Mouse (Mus musculus): ENCODE measurements at regions not wholly inside any gene's neighbourhood (a gene's known extent, or its start where the extent isn't known, plus 50 kb on each side); places are given as distances from the start of the nearest gene placed in this dataset.

DNA sequence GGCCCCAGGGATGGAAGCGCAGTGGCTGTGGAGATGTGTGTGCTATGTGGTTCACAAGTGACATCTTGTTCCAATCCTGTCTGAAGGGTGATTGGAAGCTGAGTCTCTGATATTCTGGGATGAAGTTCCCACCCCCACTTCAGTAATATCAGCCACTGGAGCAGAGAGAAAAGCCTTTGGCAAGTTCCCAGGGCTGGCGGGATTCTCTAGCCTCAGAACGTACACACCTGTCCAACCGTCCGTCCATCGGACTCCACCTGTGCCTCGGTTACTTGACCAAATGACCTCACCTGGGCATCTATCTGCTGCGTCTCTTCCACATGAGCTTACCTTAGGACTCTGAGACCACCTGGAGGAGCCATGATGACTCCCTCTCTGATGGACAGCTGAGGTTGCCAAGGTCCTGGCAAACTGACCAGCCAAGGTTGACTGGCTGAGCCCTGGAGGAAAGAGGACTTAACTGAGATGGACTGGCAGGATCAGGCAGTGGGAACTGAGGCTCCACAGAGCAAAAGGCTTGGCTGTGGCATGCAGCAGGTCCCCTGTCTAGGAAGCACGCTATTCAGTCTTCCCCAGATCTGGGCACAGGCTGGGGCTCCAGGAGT lies 152.5 kb upstream of the A530016L24Rik start:
- no peak for DNase-seq (ENCODE audit: low read depth)

DNA sequence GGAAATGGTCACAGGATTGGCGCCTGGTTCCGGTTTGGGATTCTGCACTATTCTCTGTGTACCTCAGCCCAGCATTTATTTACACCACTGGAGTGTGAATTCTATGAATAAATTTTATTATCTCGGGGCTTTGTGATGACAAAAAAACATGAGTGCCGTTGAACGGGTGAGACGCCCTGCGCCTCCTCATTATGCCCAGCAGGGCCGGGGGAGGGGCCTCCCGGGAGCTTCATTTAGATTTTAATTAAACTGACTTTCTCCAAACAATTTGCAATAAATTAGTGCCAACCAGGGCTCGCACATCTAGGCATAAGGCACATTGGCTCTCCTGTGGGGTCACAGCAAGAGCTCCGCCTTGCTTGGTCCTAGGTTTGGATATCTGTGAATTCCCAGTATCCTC lies 151.8 kb upstream of the A530016L24Rik start:
- DNase-seq (ENCODE audit: low read depth): no peak

DNA sequence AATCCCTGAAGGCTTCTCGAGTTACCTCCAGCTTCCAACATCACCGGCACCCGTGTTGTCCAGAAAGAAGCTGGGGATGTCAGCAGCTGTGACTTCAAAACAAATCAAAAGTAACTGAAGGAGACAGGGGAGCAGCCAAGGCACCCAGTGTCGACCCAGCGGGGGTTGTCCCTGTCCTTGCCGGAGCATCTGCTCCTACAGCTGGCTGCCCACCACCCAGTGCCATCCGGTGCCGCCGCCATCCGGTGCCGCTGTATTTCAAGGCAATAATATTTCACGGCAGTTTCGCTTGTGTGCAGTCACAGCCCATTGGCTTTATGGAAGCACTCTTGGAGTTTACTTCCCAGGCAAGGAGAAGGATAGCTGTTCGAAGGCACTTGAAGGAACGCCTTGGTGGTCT lies 150.3 kb upstream of the A530016L24Rik start:
- DNase-seq (ENCODE audit: low read depth): no peak

DNA sequence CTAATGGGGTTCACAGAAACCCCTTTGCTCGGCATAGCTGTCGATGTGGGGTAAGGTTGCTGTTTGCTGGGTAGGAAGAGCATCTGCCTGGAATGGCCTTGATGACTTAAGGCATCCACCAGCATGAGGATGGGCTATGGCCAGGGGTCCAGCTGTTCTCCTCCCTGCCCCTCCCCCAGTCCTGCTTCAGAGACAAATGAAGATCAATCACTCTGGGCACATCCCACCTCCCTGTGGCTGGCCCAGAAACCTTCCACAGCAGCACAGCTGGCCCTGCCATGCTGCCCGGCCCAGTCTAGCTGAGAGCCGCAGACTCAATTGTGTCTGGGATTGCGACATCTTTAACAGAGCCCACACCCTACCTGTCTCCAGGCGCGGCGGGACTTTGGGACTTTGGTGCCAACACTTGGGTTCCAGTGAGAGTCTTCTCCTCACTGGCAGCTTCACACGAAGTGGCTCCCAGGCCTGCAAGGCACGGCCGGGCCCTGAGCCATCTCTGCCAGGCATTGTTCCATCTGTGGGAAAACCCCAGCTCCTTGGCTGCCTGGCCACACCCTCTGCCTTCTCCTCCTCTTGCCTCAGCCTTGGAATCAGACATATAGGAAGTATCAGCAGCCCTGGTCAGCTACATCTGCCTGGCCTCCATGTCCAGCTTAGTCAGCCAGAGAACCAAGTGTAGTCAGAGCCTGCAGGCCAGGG lies 149.6 kb upstream of the A530016L24Rik start:
- DNase-seq (ENCODE audit: low read depth): no peak

DNA sequence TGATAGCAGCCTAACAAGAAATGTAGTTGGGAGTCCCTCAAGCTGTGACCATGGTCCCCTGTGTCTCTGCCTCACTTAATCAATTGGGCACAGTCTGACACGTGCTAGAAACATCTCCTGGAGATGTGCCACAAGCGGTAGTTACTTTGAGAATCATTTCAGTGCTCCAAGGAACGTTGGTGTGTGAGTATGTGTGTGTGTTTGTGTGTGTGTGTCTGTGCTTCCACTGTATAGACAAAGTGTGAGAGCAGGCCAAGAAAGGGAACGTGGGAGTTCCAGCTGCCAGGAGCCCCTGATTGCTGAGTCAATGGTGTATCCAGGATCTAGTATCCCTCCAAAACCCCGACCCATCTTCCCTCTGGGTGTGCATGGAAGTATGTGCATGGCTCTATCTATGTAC lies 149.0 kb upstream of the A530016L24Rik start:
- DNase-seq (ENCODE audit: low read depth): no peak

DNA sequence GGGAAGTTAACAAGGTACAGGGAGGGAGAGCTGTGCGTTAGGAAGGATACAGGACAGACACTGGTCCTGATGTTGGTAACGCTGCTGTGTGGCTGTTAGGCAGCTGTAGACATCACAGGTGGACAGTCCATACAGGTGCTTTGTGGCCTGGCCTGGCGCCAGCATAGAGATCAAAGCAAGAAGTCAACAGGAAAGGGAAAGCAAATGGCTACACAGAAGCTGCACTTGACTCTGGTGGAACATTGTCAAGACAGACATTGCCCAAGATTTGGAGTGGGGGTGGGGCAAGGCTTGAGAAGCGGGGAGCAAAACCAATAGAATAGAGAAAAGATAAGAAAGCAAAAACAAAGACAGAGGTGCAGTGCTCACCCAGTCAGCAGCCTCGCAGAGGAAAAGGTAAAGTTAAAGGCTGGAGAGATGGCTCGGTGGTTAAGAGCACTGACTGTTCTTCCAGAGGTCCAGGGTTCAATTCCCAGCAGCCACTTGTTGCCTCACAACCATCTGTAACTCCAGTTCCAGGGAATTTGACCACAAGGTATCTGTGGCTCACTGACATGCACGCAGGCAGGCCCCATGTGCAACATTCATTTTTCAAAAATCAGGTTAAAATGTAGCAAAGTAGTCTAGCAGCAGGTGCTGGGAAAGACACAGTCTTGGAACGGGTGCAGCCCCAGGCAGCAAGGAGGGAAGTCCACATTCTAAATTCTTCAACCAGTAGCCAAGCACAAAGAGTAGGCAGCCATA lies 147.3 kb upstream of the A530016L24Rik start:
- DNase-seq (ENCODE audit: low read depth): no peak

DNA sequence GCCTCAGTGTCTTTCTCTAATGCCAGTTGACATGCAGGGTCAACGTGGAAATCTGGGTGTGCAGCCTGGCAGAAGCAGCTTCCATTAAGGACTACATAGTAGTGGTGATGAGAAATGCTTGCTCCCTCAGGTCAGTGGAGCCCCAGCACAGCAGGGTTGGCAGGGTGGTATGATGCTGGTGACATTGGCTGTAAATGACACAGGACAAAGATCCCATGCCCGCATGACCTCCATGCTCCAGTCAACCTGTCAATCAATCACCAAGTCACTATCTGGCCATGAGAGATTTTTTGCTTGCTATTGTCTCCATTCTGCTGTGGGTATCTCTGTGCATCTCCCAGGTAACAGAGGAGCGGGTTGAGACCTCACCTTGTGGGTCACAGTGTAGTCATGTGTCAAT lies 146.2 kb upstream of the A530016L24Rik start:
- DNase-seq (ENCODE audit: low read depth): no peak

DNA sequence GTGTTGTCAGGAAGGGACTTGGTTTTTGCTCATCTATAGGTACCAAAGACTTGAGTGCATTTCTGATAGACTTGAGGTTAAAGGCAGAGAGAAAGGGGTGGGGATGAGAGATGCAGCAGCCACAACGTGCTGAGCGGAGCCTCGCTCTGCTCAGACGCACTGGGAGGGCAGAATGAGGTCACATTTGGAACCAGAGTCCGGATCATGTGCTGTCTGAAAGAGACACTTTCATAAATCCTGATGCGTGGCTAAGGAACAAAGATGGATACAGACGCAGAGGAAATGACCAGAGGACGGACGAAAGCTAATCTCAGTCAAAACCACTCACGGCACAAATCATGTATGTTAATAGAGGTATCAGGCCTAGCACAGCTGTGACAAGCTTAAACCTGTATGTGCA lies 145.0 kb upstream of the A530016L24Rik start:
- DNase-seq (ENCODE audit: low read depth): no peak

DNA sequence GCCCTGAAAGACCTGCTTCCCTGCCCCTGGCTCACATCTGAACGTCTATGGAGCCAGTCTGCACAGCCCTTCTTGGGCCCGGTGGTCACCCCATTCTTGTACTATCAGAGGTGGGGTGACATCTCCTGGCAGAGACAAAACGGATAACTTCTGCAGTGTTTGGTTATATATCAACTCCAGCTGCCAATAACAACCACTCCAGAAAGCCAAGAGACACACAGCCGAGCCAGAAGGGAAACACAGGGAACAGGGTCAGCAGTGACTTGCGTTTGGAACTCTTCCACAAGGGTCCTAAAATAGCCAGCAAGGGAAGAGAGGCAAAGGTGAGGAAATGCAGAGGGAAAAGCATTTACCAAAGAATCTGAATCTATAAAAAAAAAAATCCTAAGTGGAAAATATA lies 143.5 kb upstream of the A530016L24Rik start:
- DNase-seq (ENCODE audit: low read depth): no peak

DNA sequence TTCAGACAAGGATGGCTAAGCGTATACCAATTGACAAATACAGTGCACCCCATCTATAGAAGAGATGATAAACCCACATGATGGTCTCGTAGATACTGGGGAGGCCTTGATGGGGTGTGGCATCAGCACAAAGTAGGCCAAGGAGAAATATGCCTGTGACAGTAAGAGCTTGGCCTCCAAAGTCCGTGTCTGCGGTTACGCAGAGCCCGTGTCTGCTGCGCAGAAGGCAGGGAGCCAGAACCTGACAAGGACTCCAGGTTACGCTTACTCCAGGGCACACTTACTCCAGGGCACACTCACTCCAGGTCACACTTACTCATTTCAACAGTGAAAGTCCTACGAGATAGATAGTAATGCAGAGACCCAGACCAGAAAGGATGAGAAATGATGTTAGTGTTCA lies 141.1 kb upstream of the A530016L24Rik start:
- no peak for DNase-seq (ENCODE audit: low read depth)

DNA sequence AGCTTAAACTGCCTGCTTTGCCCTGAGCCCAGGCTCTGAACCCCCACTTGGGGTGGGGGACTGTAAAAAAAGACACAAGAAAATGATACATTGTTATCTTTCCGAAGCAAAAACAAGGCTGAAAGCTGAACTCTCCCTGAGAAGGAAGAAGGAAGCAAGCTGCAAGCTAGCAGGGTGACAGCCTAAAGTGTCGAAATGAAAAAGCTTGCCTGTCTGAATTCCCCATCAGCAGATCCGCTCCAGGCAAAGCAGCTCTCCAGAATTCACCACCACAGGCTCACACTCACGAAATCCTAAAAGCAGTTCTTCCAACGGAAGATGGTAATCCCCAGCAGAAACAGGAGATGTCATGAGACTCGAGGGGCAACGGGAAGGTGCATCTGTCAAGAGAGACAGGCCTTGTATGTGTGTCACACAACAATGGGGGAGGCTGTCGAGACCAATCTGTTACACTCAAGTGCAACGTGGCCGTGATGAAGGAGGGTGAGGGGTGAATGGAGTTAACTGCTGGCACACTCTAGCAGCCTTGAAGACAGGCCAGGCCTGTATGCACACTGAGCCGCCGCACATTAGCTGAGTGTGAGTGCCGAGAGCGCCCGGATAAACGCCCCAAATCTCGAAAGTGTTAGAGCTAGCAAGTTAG lies 139.5 kb upstream of the A530016L24Rik start:
- no peak for DNase-seq (ENCODE audit: low read depth)

DNA sequence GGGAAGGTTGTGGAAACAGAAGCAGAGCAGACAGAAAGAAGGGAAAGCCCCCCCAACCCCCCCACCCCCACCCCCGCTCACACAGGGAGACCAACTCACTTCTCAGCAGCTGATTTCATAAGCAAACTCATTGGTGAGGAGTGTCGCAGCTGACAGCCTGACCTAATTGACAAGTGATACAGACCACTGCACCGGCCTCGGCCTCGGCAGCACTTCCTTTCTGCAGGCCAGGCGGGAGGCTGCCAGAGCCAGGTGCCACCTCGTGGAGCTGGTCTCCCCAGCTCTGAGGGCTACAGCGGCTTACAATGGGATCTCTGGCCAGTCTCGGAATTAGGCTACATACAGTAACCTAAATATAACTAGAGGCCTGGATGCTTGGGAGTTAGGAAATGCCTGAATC lies 138.5 kb upstream of the A530016L24Rik start:
- no peak for DNase-seq (ENCODE audit: low read depth)

DNA sequence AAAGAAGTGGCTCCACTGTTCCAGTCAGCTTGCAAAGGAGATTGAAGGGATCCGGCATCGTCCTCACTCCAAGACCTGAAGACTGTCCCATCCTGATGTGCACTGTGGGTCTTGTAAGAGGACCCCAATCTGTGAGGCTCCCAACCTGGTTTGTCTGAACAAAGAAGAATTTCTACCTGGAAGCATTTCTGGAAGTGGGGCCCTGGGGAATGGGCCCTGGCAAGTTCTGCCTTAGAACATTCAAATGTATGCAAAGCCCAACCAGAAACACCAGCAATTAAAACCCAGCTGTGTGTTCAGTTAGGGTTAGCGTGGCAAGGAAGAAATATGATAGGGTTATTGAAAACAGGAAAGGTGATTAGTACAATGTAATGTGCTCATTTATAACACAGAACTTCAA lies 125.9 kb upstream of the A530016L24Rik start:
- DNase-seq (ENCODE audit: low read depth): no peak

DNA sequence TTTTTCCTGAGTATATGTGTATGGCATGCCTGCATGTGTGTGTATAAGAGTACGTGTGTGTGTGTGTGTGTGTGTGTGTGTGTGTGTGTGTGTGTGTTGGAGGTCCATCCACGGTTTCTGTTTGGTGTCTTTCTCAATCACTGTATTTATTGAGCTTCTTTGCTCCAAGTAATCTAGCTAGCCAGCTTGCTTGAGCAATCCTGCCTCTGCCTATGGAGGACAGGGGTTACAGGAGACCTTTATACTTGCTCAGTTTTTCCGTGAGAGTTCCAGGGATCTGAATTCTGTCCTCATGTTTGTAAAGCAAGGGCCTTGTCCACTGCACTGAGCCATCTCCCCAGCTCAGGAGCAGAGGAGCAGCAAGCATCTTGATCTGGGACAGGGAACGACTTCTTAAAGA lies 122.0 kb upstream of the A530016L24Rik start:
- DNase-seq (ENCODE audit: low read depth): no peak

DNA sequence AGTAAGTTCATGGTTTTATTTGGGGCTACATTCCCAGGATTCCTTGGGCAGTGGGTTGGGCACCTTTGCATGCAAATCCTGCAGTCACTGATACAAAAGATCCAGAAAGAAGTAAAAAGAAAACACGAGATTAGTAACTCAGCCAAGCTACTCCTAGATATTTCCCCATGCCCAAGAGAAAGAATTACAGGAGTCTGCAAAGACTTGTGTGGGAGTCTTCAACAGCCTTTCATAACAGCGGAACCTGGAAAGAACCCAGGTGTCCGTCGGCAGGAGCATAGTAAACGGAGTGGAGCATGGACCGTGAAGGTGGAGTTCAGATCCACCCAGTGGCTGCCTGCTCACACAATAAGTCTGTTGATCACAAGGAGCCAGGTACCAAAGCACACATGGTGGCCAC lies 121.1 kb upstream of the A530016L24Rik start:
- no peak for DNase-seq (ENCODE audit: low read depth)

DNA sequence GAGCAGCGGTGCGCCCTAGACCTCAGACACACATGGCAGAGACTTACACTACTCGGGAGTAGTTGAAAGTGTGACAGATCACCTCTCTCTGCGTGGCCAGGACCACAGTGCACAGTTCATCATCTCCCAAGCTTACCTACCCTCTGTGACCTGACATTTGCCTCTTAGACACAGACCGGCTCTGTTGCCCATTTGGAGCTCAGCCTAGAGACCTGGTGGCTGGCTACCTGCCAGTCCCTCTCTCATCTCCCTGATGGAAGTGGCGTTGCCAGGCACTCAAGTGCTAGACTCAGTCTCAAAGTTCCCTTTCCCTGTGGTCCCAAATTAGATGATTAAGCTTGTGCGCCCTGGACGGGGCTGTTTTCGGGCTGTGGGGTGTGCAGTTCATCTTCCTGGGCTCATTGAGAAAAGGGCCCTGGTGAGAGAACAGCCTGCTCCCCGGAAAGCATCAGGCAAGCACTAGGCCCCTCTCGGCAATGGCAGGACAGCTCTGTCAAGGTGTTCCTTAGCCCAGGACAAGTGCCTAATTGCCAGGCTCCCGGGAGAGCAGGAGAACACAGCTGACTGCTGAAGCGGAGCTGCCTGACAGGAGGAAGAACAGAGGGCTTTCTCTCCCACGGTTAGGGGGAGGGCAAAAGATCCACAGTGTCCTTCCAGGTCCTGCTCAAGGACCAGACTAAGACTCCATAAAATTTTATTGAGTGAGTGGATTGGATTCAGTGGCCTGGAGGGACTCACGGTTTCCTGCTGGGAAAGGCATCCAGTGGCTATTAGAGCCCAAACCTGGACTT lies 119.5 kb upstream of the A530016L24Rik start:
- DNase-seq (ENCODE audit: low read depth): no peak

DNA sequence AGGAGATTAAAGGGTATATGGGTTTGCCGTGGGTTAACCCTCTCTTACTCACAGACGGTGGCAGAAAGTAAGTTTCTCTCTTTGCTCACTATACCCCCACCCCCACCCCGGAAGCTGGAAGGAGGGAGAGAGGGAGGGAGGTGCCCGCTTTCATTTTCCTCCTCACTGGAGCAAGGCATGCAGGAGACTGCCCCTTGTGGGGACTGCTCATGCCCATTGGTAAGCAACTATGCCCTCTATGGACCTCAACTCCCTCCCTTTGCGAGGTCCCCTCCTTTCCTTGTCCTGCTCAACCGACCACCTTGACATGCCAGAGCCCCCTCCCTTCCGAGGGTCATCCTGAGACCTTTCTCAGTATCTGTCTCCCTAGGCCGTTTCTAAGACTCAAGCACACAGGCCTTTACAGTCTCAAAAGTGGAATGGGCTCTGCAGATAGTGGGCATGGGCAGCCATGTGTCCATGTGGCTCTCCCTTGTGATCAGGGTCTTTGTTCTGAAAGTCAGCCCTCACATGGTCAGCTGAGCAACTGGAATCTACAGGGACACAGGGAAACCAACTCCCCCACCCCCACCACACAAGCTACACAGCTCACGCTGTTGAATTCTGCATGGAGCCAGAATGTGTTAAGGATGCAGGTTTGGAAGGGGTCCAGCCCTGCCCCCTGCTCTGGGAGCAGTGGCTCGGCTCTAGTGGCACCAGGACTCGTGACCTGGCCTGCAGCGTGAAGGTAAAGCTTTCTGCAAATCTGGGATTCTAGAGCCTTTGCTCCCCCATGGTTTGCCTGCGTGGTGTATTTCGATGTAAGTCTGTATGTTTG lies 116.8 kb upstream of the A530016L24Rik start:
- DNase-seq (ENCODE audit: low read depth): no peak

DNA sequence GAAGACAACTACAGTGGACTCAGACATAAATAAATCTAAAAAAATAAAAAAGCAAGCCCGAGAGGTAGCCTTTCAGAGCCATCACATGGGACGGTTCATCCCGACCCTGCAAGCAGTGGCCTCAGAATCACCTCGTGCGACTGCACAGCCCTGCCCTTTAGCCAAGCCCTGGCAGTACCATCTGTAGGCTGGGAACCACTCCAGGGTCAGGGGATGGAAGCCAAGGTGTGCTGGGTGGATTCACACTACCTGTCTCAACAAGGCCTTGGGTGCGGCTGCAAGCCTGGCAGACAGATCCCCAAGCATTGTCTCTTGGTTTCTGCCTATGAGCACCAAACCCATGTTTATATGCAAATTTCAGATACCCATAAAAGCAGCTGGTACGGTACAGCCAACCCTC lies 115.3 kb upstream of the A530016L24Rik start:
- no peak for DNase-seq (ENCODE audit: low read depth)

DNA sequence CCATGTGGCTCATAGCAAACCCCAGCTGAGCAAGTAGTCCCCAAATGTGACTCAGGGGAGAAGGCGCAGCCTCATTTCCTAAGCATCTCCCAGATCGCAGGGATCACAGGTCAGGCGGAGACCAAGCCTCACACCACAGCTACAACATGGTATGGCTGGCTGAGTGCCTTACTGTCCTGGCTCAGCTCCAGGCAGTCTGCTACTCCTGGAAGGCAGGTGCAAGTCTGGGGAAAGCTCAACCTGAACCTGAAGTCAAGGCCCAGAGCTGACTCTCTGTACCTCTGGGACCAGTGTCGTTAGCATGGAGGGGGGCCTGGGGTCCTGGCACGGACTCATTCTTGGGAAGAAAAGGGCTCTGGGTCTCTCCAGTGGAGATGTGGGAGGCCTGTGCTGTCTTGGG lies 113.0 kb upstream of the A530016L24Rik start:
- DNase-seq (ENCODE audit: low read depth): no peak

DNA sequence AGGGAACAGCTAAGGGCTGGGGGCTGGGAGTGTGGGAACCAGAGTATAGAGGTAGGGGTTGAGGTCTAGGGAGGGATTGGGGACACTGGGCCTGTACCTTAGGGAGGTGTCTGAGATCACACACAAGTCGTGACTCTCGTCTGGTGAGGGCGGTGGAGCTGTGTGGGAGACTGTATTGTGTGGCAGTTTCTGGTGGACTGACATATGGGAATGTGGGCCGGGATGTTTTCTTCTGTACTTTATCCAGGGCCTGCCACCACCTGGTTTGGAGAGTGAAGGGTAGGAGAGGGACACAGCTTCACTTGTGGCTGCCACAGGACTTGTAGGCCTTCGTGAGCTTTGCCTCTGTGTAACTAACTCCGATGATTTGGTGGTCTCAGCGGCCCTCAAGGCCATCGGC lies 112.5 kb upstream of the A530016L24Rik start:
- no peak for DNase-seq (ENCODE audit: low read depth)

Measured in naive thymus-derived CD4-positive, alpha-beta T cell, adult 2 months (primary cell).